Mouse (Mus musculus) heart, postnatal 0 days (tissue): ENCODE results near the gene Thada. TPM values are rescaled to one million over a fixed set of nuclear protein-coding genes. Genes with fewer than 3 reads are reported as not detected.

Source experiments
- ATAC-seq: fragments of 200-750 bp; cut with Nextera tagmentation; 2 replicates; pipeline ENCODE4 v1.8.0; 2017; ENCODE audit warnings: low read depth, moderate number of reproducible peaks, moderate library complexity; ENCODE audit not compliant: insufficient read depth
- DNase-seq: peaks from one replicate; pipeline ENCODE4 v3.0.0-alpha.2; 2016; ENCODE audit warnings: low spot score
- H3K27ac ChIP-seq: fragments of 300-500 bp; sonication (generic); 2 replicates; pipeline ENCODE4 v1.5.1; 2014; ENCODE audit warnings: low read depth, mild to moderate bottlenecking
- H3K27me3 ChIP-seq: fragments of 300-500 bp; sonication (generic); 2 replicates; pipeline ENCODE4 v1.6.1; 2014; ENCODE audit warnings: low read length, mixed read lengths; ENCODE audit not compliant: control insufficient read depth, insufficient read depth
- H3K36me3 ChIP-seq: fragments of 300-500 bp; sonication (generic); replicated peaks from 2 replicates; pipeline ENCODE4 v1.6.1; 2014; ENCODE audit warnings: low read length, mixed read lengths; ENCODE audit not compliant: control insufficient read depth, insufficient read depth
- H3K4me1 ChIP-seq: fragments of 300-500 bp; sonication (generic); 2 replicates; pipeline ENCODE4 v1.6.1; 2014; ENCODE audit warnings: antibody characterized with exemption; ENCODE audit not compliant: control insufficient read depth, insufficient read depth
- H3K4me2 ChIP-seq: fragments of 300-500 bp; sonication (generic); 2 replicates; pipeline ENCODE4 v1.6.1; 2014; ENCODE audit warnings: low read depth, mild to moderate bottlenecking, low read length, moderate library complexity
- H3K4me3 ChIP-seq: fragments of 300-500 bp; sonication (generic); 2 replicates; pipeline ENCODE4 v1.5.1; 2014; ENCODE audit warnings: low read depth, low read length
- H3K9ac ChIP-seq: fragments of 300-500 bp; sonication (generic); replicated peaks from 2 replicates; pipeline ENCODE4 v1.6.1; 2014; ENCODE audit warnings: low read depth, low read length, mixed read lengths
- H3K9me3 ChIP-seq: fragments of 300-500 bp; sonication (generic); replicated peaks from 2 replicates; pipeline ENCODE4 v1.6.1; 2016; ENCODE audit warnings: low read length; ENCODE audit not compliant: control insufficient read depth
- CTCF ChIP-seq: IDR thresholded peaks from 2 replicates; pipeline ENCODE4 v1.5.1; 2016; ENCODE audit warnings: antibody characterized with exemption, control low read depth, low read depth
- EP300 ChIP-seq: IDR thresholded peaks from 2 replicates; pipeline ENCODE4 v1.6.1; 2016; ENCODE audit warnings: antibody characterized with exemption, low read depth
- WGBS: fragments of 180-500 bp; shearing (Covaris S2); extraction: QIAGEN DNeasy Blood & Tissue Kit; methylation state at CpG from one replicate; pipeline ENCODE4 v1.1.7; 2014; 5-methylcytosine and 5-hydroxymethylcytosine counted together
- polyA plus RNA-seq: library from polyadenylated mRNA; unstranded; fragments of >200 nt; fragmentation: Nextera tagmentation; extraction: Ambion mirVana; gene quantifications from 2 replicates; pipeline ENCODE4 v1.2.1, GENCODE M21; 2015
- total RNA-seq: library from RNA; depleted of rRNA; stranded (reverse); fragments of >200 nt; gene quantifications from 2 replicates; pipeline ENCODE4 v1.2.3, GENCODE M21; 2014; ENCODE audit warnings: low replicate concordance; rRNA removed

The Thada gene
- total RNA-seq (12.6 and 20.3 TPM in 2 replicates), polyA plus RNA-seq (2.3 and 2.4 TPM in 2 replicates)

DNA sequence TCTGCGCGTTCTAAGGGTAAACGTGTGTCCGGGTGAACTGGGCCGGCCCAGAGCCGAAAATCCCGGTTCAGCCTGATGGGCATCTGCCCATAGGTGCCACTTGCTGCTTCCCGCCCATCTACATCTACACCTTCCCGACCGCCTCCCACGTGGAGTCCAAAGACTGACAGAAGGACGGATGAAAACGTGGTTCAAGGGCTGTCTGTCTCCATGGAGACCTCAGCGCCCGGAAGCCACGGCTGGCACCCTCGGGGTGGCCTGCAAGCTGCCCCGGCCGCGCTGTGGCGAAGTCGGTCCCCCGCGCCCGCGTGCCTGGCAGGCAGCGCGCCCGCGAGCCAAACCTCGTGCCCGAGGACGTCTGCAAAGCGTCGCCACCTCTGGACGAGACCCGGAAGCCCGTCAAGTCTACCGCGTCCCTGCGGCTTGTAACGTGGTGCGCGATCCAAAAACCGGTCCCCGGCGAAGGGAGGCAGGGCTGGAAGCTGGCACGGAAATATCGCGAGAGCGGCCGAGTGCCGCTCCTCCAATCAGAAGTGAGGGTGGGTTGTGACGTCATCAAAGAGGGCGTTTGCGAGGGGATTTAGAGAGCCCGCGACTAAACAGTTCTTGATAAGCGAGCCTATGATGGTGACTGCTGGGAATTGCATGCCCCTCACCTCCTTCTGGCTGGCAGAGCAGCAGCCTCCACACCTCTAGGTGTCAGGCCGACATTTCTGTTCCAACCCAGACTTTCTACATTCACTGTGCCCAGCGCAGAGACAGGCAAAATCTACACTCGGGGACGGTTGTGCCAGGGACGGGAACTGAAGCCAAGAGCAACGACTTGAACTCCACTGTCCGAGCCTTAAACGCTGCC is at the start of gene Thada:
Thada (minus strand) TSS at position 453 of the 856 bp plus-strand sequence.
- peak within 1 kb of the TSS; percentile 72 for H3K4me3 ChIP-seq
- WGBS, result under 1% methylated on average over 67 of the region's 67 CpGs
- peaks cover 5% of the 10 kb centered on the region; the same call in 1 of the 2 replicates for H3K4me1 ChIP-seq
- no peaks in the 10 kb centered on the region for H3K36me3 ChIP-seq
- H3K9ac ChIP-seq, result peak within 1 kb of the TSS; percentile 82
- peak within 1 kb of the TSS; percentile 81 for H3K4me2 ChIP-seq
- H3K27me3 ChIP-seq, result no peaks in the 10 kb centered on the region
- no peaks in the 10 kb centered on the region for H3K9me3 ChIP-seq
- peak within 1 kb of the TSS; percentile 82 for H3K27ac ChIP-seq
- ATAC-seq (peak; percentile 98), DNase-seq (peak; percentile 98)
- peak; percentile 89 for TF ChIP-seq EP300
- TF ChIP-seq CTCF, result peak; percentile 14; the same call in 1 of the 2 replicates

DNA sequence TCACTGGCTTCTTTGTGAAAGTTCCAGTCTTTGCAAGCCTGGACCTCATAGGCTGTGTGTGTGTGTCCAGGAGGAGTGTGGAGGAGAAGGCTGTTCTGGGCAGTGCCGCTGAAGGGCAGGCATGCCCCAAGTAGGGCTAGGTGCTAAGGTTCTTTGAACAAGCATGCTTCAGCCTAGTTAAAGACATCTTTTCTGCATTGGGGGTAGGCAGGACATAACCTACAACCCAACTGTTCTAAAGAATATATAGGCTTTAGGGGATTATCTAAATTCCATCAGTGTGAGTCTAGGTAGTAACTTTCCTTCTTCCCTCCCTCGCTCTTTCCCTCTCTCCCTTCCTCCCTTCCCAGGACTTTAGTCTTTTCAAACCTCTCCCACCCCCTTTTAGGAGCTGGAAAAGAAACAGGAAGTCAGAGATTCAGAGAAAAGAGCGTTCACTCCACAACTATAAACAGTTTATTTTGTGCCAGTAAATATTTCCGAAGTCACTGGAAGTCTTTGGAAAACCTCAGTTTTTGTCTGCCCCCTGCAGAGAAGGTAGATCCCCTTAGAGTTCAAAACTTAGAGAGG is 46.6 kb upstream of the Thada start:
- no peaks in the 10 kb centered on the region for H3K36me3 ChIP-seq
- H3K9ac ChIP-seq, result peak overlapping the region; percentile 71
- H3K9me3 ChIP-seq, result no peaks in the 10 kb centered on the region
- H3K27me3 ChIP-seq, result no peaks in the 10 kb centered on the region
- DNase-seq, result no peak
- TF ChIP-seq EP300 (no peak), CTCF (no peak)
- peak overlapping the region; percentile 47; the same call in 1 of the 2 replicates for H3K27ac ChIP-seq
- ATAC-seq, result peak; percentile 28; the same call in 1 of the 2 replicates
- peak overlapping the region; percentile 98 for H3K4me2 ChIP-seq
- 40% methylated on average over 4 of the region's 4 CpGs for WGBS
- H3K4me1 ChIP-seq, result 0 out of 2 replicates have a peak, but pooled peaks cover 3% of the 10 kb centered on the region
- peak overlapping the region; percentile 75 for H3K4me3 ChIP-seq

DNA sequence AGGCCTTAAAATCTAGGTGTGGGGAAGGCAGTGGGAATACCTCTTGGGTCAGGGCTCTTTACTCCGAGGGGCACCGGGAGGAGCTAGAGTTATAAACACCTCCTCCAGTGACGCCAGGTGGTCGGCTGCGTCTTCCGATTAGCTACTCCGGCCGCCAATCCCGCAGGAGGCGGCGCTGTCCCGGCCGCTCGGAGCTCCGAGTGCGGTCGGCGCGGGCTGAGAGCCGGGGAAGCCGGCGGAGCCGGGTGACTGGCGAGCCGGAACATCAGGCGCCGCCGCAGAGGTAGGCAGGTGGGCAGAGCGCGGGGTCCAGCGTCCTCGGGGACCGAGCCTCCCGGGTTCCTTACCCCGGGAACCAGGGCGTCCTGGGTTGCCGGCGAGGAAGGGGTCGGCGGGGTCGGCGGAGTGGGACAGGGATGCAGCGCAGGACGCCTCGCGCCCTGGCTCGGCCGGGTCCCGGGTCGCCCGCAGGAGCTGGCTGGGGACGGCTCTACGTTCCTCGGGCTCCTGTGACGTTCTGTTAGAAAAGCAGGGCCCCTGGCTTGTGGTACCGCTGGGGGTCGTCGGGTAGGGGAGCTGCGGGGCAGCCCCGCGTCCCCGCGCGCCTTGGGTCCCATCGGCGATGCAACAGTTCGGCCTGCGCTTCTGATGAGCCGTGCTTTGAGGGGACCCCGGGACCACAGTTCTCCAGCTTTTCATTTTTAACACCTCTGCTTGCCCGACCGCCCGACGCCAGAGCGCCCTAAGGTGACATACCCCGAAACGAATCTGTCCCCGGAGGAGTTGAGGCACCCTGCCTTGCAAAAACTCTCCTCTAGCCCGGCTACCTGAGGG is 45.9 kb upstream of the Thada start, which contains the start of gene Plekhh2:
Plekhh2 (plus strand) TSS at position 214 of the 834 bp plus-strand sequence.
- DNase-seq, result peak; percentile 62
- ATAC-seq, result peak; percentile 87
- Histone ChIP-seq H3K4me2 (peak within 1 kb of the TSS; percentile 98), H3K9me3 (no peaks in the 10 kb centered on the region), H3K9ac (peak within 1 kb of the TSS; percentile 71), H3K27me3 (no peaks in the 10 kb centered on the region), H3K27ac (peak within 1 kb of the TSS; percentile 47), H3K4me3 (peak within 1 kb of the TSS; percentile 75), H3K36me3 (no peaks in the 10 kb centered on the region), H3K4me1 (0 out of 2 replicates have a peak, but pooled peaks cover 3% of the 10 kb centered on the region)
- WGBS, result under 1% methylated on average over 77 of the region's 79 CpGs
- TF ChIP-seq EP300, result no peak
- no peak for TF ChIP-seq CTCF

DNA sequence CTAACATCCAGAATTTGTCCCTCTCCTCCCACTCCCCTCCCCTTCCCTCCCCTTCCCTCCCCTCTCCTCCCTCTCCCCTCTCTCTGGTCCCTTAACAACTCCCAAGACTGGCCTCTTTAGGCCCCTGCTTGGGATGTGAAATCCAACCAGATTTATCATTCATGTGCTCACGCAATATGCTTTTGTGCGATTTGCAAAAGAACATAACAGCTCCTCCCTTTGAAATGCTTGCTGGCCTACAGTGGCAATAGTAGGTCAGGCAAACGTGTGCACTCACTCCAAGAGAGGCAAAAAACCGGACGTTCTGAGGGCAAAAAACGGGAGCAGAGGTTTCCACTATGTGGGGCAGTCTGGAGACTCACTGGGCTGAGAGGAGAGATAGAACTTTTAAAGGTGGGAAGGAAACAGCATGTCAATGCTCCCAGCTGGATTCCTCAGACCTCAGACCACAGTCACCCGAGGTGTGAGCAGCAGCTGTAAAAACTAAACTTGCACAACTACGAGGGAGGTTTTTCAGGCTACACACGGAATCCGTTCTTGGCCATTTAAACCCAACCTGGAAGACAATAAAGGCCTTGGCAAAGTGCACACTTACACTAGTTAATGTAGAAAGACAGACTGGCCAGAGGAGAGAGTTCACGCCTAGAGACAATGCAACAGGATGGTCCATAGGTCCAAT is 45.1 kb upstream of the Thada start:
- Histone ChIP-seq H3K27me3 (no peaks in the 10 kb centered on the region), H3K9ac (no peak overlapping the region), H3K4me1 (0 out of 2 replicates have a peak, but pooled peaks cover 3% of the 10 kb centered on the region), H3K9me3 (no peaks in the 10 kb centered on the region), H3K27ac (peak overlapping the region; percentile 46), H3K4me3 (peak overlapping the region; percentile 75), H3K4me2 (peak overlapping the region; percentile 98), H3K36me3 (no peaks in the 10 kb centered on the region)
- ATAC-seq, result 0 out of 2 replicates have a peak, but pooled peaks have one; percentile 10
- DNase-seq, result no peak
- no peak for TF ChIP-seq EP300
- TF ChIP-seq CTCF, result no peak
- 45% methylated on average over 11 of the region's 11 CpGs for WGBS
